Mouse (Mus musculus): ENCODE data around the gene Atl2. TPM values are rescaled to one million over a fixed set of nuclear protein-coding genes. Genes with fewer than 3 reads are reported as not detected.
A peak's percentile ranks its signal among the peaks of the same experiment; 100 is the strongest.

Gene Atl2
- 100 to 1,000 TPM in 1 of 2 experiments, 10 to 100 TPM in 1; 52.9 to 113 TPM for total RNA-seq (2021)
- long read RNA-seq, experiment 1, transcript Atl2-201 (13 exons, 3,618 nt) = major isoform, 131 of 216 reads
- long read RNA-seq, experiment 1, partial matches to known transcripts = 14 of 216 reads
- long read RNA-seq, experiment 1, other reads (novel, unspliced or antisense) = 69 of 216 reads
- long read RNA-seq, experiment 2, transcript Atl2-201 (13 exons, 3,618 nt) = major isoform, 16 of 26 reads
- long read RNA-seq, experiment 2, partial matches to known transcripts = 3 of 26 reads
- long read RNA-seq, experiment 2, other reads (novel, unspliced or antisense) = 6 of 26 reads

DNA sequence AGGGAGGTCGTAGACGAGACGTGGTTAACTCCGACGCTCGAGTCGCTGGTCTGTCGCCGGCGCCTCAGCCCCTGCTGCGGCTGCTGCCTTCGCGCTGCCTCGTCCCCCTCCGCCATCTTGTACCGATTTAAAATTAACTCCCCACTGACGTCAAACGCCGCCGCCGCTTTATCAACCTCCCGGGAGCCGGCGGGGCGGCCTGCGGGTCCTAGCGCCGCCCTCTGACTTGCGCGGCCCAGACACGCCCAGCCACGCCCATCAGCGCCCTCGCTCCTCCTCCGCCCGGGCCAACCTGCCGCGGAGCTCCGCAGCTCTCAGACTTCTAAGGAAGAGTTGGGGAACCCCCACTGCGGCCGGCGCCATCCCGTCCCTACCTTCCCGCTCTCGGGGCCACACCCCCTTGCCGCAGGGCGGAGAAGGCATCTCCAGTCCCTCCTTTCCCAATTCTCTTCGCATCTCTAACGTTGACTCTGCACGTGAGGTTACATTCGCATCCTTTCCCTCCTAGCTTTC lies at the start of gene Atl2:
TSS of gene Atl2 (minus strand) at position 213 of the 513 bp plus-strand sequence.
- DNase-seq = peak; percentile 97 to 98

DNA sequence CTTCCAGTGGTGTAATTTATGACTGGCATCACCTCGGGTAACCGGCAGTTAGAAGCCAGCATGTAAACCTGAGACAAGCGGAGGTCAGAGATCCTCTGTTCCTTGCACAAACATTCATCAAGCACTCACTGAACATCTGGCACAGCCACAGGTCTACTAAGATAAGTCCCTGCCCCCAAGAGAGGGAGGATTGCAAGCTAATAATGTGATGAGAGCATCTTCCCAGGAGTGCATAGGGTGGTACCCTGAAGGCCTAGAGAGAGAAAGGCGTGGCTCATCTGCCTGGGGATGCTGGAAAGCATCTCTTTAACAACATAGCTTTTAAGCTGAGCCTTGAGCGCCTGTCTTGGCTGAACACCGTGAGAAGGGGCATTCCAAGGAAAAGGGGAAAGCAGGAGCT lies 48.9 kb upstream of the Atl2 start:
- DNase-seq = no peak

DNA sequence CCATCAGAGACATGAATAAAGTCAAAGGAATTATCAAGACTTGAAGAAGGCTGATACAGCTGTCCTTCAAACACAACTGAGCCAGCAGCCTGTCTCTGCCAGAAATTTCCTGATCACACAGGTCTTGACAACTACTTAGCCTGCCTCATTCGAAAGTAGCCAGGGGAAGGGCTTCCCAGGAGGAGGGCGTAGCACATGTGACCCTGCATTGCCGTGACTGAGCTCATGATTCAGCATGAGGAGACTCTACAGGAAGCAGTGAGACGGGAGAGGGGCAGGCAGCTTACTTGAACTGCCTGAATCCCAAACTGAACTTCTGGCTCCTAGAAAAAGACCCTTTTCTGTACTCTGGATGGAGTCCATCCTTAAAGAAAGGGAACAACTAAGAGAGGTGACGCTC lies 46.5 kb upstream of the Atl2 start:
- no peak for DNase-seq

DNA sequence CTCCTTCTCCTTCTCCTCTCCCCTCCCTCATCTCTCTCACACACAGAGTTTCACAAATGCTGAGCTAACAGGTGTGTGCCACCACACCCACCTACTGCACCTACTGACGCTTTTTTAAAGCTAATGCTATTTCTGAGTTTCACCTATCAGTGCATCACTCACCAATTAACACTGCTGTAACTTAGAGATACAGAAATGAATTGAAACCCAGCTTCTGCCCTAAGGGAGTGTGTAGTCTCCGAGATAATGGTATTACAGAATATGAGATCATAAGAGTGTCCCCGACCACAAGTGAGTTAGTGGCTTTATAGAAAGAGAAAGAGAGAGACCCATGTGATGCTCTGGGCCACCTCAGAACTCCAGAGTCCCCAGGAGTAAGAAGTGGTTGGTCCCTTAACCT lies 43.2 kb upstream of the Atl2 start:
- DNase-seq = no peak

DNA sequence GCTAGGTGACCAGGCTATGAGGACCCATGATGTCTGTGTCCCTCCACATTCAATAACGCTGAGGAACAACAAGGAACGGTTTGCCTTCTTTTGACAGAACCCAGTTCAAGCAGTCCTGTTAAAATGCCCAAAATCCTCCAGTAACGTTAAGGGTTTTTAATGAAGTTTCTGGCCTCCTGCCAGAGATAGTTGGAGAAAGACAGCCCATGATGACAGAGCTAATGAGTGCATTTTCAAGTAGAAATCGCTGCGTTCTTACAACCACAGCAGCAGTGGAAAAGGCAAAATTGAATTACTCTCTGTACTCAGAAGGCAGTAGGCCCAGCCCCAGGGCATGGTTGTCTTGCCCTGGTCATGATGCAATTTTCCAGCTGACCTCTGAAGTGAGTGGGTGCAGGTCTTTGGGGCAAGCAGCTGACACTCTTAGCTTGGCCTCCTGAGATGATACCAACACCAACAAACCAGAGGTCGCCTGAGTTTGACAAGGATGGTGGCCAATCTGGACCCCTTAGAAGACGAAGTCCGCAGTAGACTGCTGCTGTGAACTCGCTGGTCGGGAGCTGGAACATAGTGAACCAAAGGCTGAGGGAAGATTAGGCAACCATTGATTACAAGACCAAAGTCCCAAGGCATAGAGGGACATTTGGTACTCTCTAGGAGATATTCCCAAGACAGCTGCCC lies 42.1 kb upstream of the Atl2 start:
- DNase-seq = peak; percentile 8 to 39

DNA sequence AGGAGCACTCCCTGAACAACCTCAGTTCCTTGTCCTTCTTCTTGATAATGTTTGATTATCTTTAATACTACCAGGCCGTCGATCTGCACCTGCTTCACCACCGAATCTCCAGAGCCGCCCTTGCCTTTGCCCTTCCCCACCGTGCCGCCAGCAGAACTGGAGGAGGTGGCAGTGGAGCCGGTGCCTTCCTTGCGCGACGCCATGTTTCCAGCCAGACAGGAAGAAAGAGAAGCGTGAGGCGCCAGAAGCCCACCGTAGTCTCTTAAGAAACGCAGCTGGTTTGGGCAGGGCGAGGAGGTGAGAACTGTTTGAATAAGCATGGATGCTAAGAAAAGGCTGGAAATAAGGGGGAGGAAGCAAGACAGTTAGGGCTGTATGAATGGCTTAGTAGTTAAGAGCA lies 38.4 kb upstream of the Atl2 start:
- no peak for DNase-seq

DNA sequence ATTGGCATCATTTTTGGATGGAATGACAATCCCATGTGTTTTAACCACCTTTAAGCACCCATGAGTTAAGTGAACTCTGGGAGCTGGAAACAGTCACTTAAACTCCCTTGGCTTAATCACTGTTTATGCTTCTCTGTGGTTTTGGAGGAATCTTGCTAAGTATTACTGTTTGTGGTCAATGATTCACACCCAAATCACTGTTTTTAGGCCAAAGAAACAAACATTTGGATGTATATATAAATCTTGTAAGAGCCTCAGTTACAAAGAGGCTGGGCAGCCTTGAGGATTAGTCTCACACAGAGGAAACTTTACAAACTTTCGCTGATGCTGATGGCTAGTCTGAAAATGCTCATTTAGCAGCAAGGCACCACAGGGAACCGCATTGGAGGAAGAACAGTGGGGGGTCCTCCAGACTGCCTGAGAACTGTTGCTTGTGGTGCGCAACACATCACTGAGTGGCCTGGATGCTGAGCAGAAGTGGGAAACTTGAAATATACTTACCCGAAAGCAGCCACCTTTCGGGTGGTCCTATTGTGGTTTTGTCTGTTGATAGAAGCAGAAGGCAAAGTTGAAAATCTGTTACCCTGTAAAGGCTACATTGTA lies 36.9 kb upstream of the Atl2 start:
- no peak for DNase-seq

DNA sequence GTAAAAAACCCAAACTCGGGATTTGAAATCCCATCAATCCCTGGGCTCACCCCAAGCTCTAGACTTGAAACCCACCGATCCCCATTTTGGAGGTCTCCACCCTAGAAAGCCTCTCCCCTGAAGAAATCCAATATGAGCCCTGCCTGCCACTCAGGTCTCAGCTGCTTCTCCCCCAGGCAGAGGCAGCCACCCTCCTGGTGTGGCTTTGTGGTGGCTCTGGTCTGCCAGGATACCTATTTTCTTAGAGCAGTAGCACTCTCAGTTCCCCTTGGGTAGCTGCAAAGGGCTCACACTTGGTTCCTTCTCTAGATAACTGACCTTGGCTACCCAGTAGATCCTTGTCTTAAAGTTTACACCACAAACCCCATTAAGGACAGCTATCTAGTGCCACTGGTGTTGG lies 31.2 kb upstream of the Atl2 start:
- no peak for DNase-seq

DNA sequence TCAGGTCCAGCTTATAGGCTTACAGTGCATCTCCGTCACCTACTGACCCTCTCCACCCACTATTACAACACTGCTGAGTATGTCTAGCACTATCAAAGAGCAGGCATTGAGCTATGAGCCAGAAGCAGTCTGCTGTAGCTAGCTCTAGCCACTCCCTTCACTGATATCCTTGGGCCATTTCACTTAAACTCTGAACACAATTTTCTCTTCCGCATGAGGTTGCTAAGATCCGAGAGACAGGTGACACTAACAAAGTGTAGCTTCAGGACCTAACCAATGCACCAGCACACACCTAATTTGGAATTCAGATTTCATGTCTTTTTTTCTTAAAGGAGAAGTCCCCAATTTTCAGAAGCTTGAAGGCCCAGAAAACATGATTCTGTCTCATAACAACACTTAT lies 30.6 kb upstream of the Atl2 start:
- no peak for DNase-seq

DNA sequence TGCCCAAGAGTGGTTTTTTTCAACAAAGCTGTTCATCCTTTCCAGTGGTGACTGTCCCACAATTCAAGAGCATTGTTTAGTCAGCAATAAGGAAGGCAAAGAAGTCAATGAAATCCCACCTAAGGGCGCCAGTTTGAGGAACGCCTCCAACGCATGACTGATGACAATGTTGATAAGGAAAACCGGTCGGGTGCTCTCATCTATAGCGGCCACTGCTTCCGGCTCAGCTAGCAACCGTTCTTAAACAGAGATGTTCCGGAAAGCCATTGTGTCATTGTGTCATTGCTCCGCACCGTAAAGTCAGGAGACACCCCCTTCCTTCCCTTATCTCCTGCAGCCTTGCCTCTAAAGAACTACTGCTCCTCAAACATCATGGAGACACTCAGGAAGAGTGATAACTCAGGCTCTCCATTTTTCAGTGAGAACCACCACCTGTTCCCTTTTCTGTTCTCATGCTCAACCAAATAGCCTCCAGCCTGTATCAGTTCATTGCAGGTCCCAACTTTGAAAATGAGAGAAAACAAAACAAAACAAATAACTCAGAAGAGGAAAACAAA lies 30.0 kb upstream of the Atl2 start:
- no peak for DNase-seq

DNA sequence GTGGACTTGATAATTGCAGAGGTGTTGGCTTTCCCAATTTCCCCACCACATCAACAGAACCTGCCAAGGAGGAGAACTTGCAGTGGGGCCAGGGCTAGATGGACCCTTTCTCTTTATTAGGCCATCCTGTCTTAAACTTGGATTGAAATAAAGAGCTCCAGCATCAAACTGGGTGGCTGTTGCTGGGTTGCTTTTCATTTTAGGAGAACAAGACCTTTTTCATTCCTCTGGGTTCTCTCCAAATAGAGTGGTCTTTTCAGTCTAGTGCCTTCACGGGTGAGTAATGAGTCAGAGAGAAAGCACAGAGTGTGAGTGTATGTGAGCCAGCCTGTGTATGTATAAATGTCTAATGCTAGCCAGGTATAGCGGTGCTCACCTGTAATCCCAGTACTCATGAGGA lies 24.4 kb upstream of the Atl2 start:
- DNase-seq = no peak

DNA sequence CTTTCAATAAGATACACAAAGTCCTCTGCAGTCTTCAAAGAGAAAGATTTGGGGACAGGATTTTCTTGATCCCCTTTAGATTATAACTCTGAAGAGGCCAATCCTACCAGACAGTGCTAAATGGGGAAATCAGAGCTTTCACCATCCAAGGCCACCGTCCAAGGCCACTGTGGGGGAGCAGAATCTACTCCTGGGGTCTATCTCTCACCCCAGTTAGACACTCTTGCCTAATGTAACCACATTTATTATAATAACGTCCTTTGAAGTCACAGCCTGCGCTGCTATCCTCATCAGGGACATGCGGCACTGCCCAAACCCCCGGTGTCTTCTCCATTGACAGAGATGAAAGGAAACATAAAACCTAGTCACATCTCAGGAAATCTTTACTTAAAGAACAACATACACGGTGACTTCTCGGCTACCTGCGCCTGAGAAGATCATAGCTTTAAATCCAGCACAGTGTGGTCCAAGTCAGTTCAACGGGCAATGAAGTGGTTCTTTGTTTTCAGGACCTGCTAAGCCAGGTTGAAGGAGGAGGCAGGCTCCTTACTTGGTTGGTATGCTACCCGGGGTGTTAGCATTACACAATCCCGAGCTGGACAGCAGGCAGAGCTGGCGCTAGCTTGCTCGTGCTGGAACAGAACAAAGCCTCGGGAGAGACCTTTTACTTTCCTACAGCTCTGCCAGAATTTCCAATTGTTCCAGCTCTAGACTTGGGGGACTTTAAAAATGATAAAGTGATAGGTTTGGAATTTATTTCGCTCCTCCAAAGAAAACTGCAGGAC lies 23.8 kb upstream of the Atl2 start:
- DNase-seq = peak; percentile 57 to 74

DNA sequence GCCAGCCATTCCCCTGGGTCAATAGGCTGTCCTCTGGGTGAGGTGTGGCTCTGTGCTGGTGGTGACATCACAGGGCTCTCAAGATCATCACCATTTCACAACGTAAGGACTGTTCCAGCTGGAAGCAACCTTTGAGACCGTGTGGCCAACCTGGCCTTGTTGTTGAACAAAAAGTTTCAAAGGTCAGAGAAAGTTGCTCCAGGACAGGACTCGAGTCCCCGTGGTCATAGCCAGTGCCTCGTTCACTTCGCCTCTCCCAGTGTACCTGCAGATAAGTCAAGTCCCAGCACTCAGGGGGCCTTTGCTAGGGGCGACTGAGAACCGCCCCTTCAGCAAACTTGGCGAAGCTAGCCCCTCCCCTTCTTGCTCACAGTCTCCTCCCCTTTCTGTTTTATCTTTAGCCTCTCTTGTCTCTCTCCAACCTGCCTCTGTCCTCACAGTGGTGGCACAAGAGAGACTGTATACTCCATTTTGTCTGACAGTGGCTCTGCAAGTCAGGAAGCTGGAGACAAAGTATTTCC lies 22.6 kb upstream of the Atl2 start:
- peak; percentile 44 to 56 for DNase-seq

DNA sequence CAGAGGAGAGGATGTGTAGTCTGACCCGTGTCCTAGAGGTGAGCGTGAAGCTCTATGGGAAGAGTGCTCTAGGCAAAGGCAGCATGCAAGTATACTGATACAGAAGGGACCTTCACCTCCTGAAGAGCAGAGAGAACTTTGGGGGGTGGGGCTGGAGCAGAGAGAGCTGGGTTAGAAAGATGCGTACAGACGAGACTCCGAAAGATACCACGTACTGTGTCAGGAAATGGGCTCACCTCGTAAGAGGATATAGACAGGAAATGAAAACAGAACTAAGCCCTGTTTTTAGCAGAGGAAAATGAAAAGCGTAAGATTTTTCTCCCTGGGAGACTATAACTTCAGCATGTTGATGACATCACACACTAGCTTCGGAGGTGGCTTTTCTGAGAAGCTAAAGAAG lies 21.1 kb upstream of the Atl2 start:
- no peak for DNase-seq

DNA sequence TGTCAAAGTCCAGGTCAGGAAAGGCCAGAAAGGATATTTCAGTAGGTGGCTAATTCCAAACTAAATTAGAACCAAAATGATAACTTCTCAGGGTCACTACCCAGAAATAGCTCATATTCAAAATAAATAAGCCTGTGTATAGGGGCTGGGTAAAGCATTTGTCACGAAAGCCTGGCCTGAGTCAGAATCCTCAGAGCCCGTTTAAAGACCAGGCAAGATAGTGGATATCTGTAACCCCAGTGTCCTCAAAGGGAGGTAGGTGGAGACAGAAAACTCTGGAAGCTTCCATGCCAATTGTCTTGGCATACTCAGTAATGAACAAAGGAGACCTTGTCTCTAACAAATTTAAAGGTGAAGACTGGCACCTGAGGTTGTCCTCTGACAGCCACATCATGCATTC lies 16.3 kb upstream of the Atl2 start:
- DNase-seq = no peak

DNA sequence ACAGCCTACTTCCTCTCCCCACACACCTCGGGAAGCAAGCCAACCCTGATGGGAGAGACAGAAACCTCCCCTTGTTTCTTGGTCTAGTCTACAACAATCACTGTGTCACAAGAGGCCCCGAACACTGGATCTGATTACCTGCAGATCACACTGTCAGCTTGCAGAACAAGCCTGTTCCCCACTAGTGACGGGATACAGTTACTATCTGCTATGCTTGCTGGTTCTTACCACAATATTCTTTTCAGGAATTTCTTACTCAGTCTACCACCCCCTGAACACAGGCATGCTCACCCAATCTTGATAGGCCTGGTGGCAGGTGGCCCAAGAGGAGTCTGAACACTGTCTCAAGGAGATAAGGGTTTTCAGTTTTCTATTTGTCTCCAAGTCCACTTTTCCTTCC lies 15.8 kb upstream of the Atl2 start:
- no peak for DNase-seq

DNA sequence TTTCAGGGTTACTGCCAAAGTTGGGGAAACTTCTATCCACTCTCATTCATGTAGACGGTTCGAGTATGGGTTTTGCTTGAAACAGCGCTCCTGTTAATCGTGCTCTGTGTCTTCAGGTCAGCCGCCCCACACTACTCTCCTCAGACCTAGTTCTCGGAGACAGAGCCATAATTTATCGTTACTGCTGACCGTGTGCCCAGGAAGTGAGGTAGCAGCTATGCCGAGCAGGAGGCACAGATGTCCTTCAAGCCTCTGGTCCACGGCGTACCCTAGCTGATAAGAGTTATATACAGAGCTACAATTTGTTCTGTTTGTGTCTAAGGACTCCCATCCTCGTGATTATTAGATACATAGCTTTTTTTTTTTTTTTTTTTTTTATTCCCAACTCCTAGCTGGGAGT lies 13.6 kb upstream of the Atl2 start:
- peak in 1 of 2 experiments; percentile 43 for DNase-seq

DNA sequence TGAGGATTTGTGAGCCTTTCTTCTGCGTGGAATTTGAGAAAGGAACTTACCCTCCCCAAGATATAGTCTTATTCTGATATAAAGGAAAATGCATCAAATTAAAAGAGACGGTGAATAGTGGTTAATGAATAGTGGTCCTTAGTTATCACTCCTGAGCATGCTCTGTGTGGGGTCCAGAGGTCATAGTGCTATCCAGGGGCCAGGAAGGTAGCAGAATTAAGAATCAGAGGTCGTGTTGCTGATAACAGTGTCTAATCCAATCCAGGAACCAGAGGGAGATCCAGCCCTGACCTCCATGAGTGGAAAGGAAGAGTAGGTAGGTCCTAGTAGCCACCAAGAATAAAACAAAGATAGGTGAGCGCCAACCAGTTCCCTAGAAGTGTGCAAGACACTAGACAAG lies 11.8 kb upstream of the Atl2 start:
- no peak for DNase-seq

DNA sequence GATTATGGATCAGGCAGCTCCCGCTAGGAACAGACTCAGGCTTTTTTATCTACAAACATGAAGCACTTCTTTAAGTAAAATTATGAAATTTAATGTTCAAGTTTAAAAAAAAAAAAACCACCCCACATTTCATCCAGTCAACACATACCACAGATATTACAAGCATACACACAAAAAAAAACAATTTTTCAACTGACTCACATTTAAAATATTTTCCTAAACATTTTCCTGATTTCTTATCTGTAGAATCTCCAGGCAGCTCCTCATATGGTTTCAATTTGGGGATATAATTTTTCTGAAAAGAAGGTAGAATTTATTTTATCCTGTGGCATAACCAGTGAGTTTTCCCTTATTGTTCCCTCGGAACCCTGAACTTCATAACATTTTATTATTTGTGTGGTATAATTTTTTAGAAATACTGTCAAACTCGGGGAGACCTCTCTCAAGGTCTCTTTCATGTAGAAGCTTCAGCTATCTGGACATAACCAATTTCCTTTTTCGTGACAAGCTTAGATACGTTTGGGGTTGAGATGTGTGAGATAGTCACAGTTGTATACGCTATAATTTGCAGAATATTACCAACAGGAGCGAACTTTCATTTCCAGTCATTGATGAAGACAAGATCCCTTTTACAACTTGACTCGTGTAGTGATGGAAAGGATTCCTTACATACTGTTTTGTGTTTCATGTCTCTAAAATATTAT lies 11.0 kb upstream of the Atl2 start:
- no peak for DNase-seq

DNA sequence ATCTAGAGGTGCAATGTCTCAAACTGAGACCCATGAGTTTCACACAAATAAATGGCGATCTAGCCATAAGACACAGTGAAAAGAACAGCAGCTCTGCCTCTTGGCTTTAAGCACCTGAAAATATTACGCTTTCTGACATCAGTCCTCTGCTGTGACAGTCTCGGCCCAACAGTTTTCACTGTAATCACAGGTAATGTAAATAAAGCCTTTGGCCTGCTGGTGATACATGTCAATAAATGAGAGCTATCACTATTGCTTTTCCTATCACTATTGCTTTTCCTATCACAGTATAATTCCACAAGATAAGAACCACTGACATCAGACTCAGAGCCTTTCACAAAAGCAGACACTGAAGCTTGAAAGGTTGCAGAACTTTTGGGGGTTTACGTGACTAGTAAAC lies 8.7 kb upstream of the Atl2 start:
- DNase-seq = no peak

DNA sequence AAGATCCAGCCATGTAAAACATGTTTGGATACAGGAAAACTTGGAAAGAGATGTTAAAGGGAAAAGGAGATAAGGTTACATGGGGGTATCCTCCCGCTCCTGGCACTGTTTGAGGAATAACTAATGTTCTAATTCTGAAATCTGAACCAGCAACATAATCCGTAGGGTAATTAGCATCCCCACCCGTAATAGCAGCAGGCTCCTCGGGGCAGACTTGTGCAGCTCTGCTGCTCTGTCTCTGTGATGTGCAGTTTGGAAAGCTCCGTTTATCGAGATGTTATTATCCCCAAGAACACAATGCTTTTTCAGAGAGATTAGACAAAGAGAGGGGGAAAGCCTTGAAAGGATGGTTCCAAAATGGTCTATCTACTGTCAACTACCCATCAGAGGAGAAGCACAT lies 5.3 kb upstream of the Atl2 start:
- DNase-seq = no peak
